Mouse (Mus musculus) heart, embryonic 10.5 days (tissue): ENCODE measurements around the gene Dyx1c1. TPM values are rescaled to one million over a fixed set of nuclear protein-coding genes. Genes with fewer than 3 reads are reported as not detected.
A peak's percentile ranks its signal among the peaks of the same experiment; 100 is the strongest.

Experiments used
- DNase-seq: peaks from one replicate; pipeline ENCODE4 v3.0.0-alpha.2; 2017; ENCODE audit warnings: low spot score
- H3K27ac ChIP-seq: fragments of 300-500 bp; sonication (generic); 2 replicates; pipeline ENCODE4 v1.5.1; 2016; ENCODE audit warnings: mild to moderate bottlenecking
- H3K27me3 ChIP-seq: fragments of 300-500 bp; sonication (generic); 2 replicates; pipeline ENCODE4 v1.6.1; 2016; ENCODE audit warnings: mild to moderate bottlenecking; ENCODE audit not compliant: poor library complexity, insufficient read depth, severe bottlenecking
- H3K36me3 ChIP-seq: fragments of 300-500 bp; sonication (generic); 2 replicates; pipeline ENCODE4 v1.6.1; 2016; ENCODE audit warnings: mild to moderate bottlenecking, moderate library complexity
- H3K4me1 ChIP-seq: fragments of 300-500 bp; sonication (generic); 2 replicates; pipeline ENCODE4 v1.6.1; 2016; ENCODE audit warnings: mild to moderate bottlenecking
- H3K4me3 ChIP-seq: fragments of 300-500 bp; sonication (generic); 2 replicates; pipeline ENCODE4 v1.5.1; 2016; ENCODE audit warnings: mild to moderate bottlenecking, moderate library complexity
- H3K9me3 ChIP-seq: fragments of 300-500 bp; sonication (generic); 2 replicates; pipeline ENCODE4 v1.6.1; 2016; ENCODE audit warnings: mild to moderate bottlenecking, moderate library complexity
- WGBS: fragments of 180-500 bp; shearing (Covaris S2); methylation state at CpG from one replicate; pipeline ENCODE4 v1.1.7; 2016; 5-methylcytosine and 5-hydroxymethylcytosine counted together
- polyA plus RNA-seq: library from polyadenylated mRNA; unstranded; fragments of >200 nt; fragmentation: Nextera tagmentation; extraction: Ambion mirVana; gene quantifications from 2 replicates; pipeline ENCODE4 v1.2.1, GENCODE M21; 2016

Dyx1c1 gene
- polyA plus RNA-seq, 1 experiment from 2014 or later: 1.1 TPM

DNA sequence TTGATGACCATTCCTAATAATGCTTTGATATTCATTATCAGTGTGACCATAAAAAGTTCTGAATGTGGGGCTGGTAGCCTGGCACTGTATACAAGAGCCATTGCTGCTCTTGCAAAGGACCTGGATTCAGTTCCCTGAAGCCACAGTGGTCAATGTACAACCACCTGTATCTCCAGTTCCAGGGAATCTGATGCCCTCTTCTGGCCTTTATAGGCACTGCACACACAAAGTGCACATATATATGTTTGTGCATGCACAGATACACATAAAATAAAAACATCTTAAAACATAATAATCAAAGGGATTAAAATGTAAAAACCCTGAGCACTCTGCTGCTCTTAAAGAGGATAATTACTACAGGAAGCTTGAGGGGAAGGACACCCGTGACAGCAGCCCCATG lies 11.6 kb upstream of the Dyx1c1 start:
- 83% methylated on average over 1 of the region's 1 CpGs for WGBS
- no peaks in the 10 kb centered on the region for H3K4me1 ChIP-seq

DNA sequence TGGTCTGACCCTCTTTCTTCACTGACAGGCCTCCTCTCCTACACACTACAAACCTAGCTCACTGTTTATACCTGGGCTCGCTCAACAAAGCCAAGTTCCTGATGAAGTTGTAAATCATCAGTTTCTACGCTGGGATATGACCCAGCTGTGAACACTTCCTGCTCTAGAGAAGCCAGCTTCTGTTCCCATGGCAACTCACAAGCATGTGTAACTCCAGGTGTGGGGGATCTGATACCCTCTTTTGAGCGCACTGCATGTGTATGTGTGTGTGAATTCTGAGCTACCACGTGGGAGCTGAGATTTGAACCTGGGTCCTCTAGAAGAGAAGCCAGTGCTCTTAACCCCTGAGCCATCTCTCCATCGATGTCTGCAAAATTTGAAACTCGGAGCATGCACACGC lies 9.0 kb upstream of the Dyx1c1 start:
- Histone ChIP-seq H3K9me3 (peaks cover 3% of the 10 kb centered on the region; the same call in 1 of the 2 replicates), H3K36me3 (peaks cover 18% of the 10 kb centered on the region), H3K27me3 (no peaks in the 10 kb centered on the region), H3K4me3 (no peak overlapping the region), H3K4me1 (no peaks in the 10 kb centered on the region), H3K27ac (no peak overlapping the region)
- 75% methylated on average over 7 of the region's 7 CpGs for WGBS
- DNase-seq: no peak

More for the DNA sequence above, 11.6 kb upstream of the Dyx1c1 start:
- peaks cover 18% of the 10 kb centered on the region for H3K36me3 ChIP-seq
- no peaks in the 10 kb centered on the region for H3K27me3 ChIP-seq
- DNase-seq: no peak
- peaks cover 3% of the 10 kb centered on the region; the same call in 1 of the 2 replicates for H3K9me3 ChIP-seq
- no peak overlapping the region for H3K27ac ChIP-seq
- H3K4me3 ChIP-seq: no peak overlapping the region

DNA sequence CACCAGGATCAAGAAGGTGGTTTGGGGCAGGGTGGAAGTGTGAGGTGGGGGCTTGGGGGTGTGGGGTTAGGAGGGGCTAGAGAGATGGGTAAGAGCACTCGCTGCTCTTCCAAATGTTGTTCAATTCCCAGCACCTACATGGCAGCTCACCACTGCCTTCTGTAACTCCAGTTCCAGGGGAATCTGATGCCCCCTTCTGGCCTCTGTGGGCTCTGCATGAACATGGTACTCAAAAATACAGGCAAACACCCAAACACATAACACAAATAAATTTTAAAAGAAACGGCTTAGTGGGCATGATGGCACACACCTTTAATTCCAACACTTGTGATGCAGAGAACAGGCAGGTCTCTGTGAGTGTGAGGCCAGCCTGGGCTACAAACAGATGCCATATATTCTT lies 3.8 kb upstream of the Dyx1c1 start:
- Histone ChIP-seq H3K9me3 (no peaks in the 10 kb centered on the region), H3K27ac (no peak overlapping the region), H3K4me3 (no peak overlapping the region), H3K27me3 (no peaks in the 10 kb centered on the region), H3K36me3 (no peaks in the 10 kb centered on the region), H3K4me1 (peaks cover 10% of the 10 kb centered on the region)
- WGBS: 61% methylated on average over 2 of the region's 2 CpGs
- DNase-seq: no peak

DNA sequence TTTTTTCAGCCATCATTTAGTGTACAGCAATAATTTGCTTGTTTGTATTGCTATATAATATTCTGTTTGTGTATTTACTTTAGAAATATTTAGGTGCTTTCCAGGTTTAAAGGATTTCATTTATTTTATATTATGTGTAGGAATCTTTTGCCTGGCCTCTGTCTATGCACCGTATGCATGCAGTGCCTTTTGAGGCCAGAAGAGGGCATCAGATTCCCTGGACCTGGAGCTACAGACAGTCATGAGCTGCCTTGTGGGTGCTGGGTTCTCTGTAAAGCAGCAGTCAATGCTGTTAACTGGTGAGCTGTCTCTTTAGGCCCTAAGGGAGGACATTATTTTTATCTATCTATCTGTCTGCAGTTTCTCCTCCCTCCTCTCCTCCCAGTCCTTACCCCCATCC lies 3.0 kb upstream of the Dyx1c1 start:
- Histone ChIP-seq H3K36me3 (no peaks in the 10 kb centered on the region), H3K4me1 (peaks cover 10% of the 10 kb centered on the region), H3K27me3 (no peaks in the 10 kb centered on the region), H3K27ac (no peak overlapping the region), H3K9me3 (no peaks in the 10 kb centered on the region), H3K4me3 (no peak overlapping the region)
- 23% methylated on average over 1 of the region's 1 CpGs for WGBS
- peak; percentile 77 for DNase-seq

DNA sequence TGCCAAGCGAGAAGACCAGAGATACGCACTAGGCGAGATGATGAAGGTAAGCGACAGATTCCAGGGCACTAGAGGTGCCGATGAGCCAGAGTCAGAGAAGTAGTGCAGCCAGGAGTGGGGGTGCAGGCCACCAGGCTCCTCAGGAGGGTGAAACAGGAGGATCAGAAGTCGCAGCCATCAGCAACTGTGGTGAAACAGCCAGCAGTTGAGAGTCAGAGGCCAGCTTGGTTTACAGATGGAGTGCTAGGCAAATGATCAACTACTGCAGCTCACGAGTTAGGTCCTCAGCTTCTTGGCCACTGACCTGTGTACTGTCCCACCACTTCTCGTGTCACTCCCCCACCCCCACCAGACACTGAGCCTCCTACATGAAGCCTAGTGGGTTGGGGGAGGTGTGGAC lies 2.8 kb downstream of the Dyx1c1 start:
- no peak overlapping the region for H3K27ac ChIP-seq
- no peak overlapping the region for H3K4me3 ChIP-seq
- H3K36me3 ChIP-seq: no peaks in the 10 kb centered on the region
- no peak for DNase-seq
- peaks cover 10% of the 10 kb centered on the region for H3K4me1 ChIP-seq
- H3K27me3 ChIP-seq: no peaks in the 10 kb centered on the region
- WGBS: 59% methylated on average over 8 of the region's 8 CpGs
- H3K9me3 ChIP-seq: no peaks in the 10 kb centered on the region

DNA sequence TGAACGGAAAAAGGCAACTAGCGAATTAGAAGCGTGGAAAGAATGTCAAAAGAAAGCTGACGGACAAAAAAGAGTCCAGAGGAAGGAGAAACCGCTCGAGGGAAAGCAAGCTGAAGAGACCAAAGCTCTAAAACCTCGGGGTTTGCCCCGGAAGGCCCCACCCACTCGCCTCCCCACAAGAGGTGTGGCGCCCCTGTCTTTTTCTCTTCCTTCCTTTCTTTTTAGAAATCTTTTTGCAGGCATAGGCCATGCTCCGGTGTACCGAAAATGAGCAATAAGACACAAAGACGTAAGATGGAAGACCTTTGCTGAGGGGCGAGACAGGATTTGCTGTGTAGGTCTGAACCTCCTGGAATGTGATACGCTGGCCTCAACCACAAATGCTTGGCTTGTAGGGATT lies 3.4 kb downstream of the Dyx1c1 start:
- 75% methylated on average over 15 of the region's 15 CpGs for WGBS
- DNase-seq: no peak
- H3K36me3 ChIP-seq: no peaks in the 10 kb centered on the region

DNA sequence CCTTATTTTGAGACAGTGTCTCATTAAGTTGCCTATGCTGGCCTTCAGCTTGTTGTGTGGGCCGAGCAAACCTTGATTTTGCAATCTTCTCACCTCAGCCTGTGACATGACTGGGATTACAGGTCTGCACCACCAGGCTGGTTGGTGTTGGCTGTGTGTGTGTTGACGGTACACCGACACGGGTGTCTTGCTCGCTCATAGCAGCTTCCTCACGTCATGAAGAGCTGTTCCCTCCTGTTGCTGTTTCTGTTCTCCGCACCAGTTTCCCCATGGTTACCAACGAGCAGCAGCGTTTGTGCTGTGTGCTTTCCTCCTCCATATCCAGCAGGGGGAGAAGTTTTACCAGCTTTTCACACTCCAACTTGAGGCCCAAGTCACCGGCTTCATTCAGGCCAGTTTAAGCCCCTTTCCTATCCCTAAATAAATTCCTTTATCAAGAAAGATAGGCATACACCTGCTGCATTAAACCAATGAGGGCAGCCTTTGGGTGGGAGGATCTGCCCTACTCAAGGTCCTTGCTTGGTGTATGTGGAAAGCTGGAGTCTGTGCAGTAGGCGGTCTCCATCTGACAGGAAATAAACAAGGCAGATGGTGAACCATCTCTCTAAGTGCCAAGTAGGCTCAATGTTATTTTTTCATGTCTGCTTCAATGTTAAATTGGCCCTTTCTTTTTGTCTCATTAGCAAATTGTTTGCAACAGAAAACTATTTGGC lies 9.9 kb downstream of the Dyx1c1 start:
- no peak for DNase-seq
- Histone ChIP-seq H3K27ac (no peak overlapping the region), H3K36me3 (no peaks in the 10 kb centered on the region), H3K4me1 (0 out of 2 replicates have a peak, but pooled peaks cover 2% of the 10 kb centered on the region), H3K27me3 (no peaks in the 10 kb centered on the region), H3K9me3 (no peaks in the 10 kb centered on the region), H3K4me3 (no peak overlapping the region)
- WGBS: 32% methylated on average over 11 of the region's 11 CpGs

More for the DNA sequence above, 3.4 kb downstream of the Dyx1c1 start:
- Histone ChIP-seq H3K27ac (no peak overlapping the region), H3K4me3 (no peak overlapping the region), H3K4me1 (peaks cover 10% of the 10 kb centered on the region), H3K27me3 (no peaks in the 10 kb centered on the region), H3K9me3 (no peaks in the 10 kb centered on the region)

DNA sequence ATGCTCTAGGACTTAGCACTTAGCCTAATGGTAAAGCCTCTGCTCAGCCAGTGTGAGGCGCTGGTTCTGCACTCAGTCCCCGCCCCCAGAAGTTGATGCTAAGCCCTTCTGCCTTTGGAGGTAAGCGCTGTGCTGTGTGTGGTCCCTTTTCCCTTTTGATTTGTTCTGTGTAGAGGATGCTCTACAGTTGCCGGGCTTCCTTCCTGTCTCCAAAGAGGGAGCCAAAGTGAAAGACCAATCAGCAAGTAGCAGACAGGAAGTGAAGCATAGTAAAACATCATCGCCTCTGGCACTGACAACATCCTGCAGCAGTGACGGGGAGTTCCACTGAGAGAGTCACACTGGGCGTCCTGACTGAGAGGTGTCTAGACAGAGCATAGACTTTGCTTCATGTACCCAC lies 11.3 kb downstream of the Dyx1c1 start:
- Histone ChIP-seq H3K4me3 (no peak overlapping the region), H3K27ac (no peak overlapping the region), H3K4me1 (0 out of 2 replicates have a peak, but pooled peaks cover 2% of the 10 kb centered on the region), H3K36me3 (no peaks in the 10 kb centered on the region), H3K27me3 (no peaks in the 10 kb centered on the region), H3K9me3 (no peaks in the 10 kb centered on the region)
- no peak for DNase-seq
- WGBS: 55% methylated on average over 7 of the region's 7 CpGs

DNA sequence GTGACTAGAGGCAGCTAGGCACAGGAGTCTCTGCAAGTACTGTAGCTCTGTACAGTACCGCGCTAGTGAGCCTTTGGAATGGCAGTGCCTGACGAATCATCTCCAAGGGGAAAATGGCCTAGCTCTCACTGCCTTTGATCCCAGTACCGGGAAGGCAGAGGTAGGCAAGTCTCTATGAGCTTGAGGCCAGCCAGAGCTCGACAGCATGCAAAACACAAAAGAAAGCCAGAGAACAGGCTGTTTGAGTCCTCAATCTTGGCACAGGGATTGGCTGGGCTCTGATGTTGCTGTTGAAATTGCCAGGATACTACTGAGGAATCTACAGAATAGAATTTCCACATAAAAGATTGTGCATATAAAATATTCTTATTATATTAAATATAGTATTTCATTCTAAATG lies 13.8 kb downstream of the Dyx1c1 start:
- 82% methylated on average over 5 of the region's 5 CpGs for WGBS

DNA sequence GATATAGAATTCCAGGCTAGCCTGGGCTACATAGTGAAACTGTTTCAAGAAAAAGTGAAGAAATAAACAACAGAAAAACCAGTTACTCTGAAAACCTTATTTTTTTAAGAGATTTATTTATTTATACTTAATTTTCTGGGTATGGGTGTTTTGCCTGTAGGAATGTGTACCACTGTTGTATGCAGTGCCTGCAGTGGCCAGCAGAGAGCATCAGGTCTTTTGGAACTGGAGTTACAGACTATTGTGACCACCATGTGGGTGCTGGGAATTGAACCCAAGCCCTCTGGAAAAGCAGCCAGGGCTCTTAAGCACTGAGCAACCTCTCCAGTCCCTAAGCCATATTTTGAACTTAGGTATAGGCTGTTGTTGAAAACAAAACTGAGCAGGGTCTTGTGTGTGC lies 14.4 kb downstream of the Dyx1c1 start:
- no peaks in the 10 kb centered on the region for H3K36me3 ChIP-seq
- DNase-seq: no peak
- H3K4me1 ChIP-seq: 0 out of 2 replicates have a peak, but pooled peaks cover 2% of the 10 kb centered on the region
- H3K27me3 ChIP-seq: no peaks in the 10 kb centered on the region
- H3K27ac ChIP-seq: no peak overlapping the region
- H3K9me3 ChIP-seq: no peaks in the 10 kb centered on the region
- no peak overlapping the region for H3K4me3 ChIP-seq

More for the DNA sequence above, 13.8 kb downstream of the Dyx1c1 start:
- Histone ChIP-seq H3K36me3 (no peaks in the 10 kb centered on the region), H3K27ac (no peak overlapping the region), H3K9me3 (no peaks in the 10 kb centered on the region), H3K4me1 (0 out of 2 replicates have a peak, but pooled peaks cover 2% of the 10 kb centered on the region), H3K4me3 (no peak overlapping the region), H3K27me3 (no peaks in the 10 kb centered on the region)
- no peak for DNase-seq

DNA sequence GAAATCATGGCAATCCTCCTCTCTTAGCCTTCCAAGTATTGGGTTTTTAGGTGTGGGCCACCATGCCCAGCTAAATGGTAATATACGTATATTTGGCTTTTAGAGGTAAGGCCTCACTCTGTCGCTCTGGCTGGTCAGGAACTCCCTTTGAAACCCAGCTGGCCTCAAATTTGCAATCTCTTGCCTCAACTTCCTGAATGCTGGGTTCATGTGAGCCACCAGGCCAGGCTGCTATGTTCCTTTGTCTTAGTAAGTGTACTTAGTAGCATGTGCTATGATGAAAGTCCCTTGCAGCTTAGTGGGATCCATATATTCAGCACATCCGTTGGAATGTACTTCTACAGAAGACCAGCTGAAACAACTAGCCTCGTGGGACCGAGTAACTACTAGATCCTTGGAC lies 16.1 kb downstream of the Dyx1c1 start:
- Histone ChIP-seq H3K36me3 (no peaks in the 10 kb centered on the region), H3K4me3 (no peak overlapping the region), H3K27ac (no peak overlapping the region), H3K27me3 (no peaks in the 10 kb centered on the region), H3K9me3 (no peaks in the 10 kb centered on the region), H3K4me1 (0 out of 2 replicates have a peak, but pooled peaks cover 1% of the 10 kb centered on the region)
- no peak for DNase-seq
- WGBS: 80% methylated on average over 5 of the region's 5 CpGs

DNA sequence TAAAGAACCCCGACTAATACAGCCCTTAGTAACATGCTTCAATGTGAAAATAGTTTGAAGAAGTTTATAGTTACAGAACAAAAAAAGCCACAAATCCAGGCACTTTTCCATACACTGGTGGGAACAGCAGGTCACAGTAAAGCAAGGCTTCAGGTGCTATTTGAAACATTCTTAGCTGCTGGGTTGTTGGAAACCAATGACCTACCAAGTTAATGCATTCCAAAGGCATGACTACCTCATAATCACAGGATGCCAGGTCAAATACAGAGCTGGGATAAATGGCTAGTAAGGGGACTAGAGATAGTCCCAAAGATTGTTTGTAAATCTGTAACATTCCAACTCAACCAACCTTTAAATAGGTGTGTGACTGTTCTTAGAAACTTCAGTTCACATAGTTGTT lies 16.7 kb downstream of the Dyx1c1 start:
- Histone ChIP-seq H3K4me1 (no peaks in the 10 kb centered on the region), H3K27ac (no peak overlapping the region), H3K9me3 (no peaks in the 10 kb centered on the region), H3K27me3 (no peaks in the 10 kb centered on the region), H3K36me3 (no peaks in the 10 kb centered on the region), H3K4me3 (no peak overlapping the region)
- no peak for DNase-seq
- WGBS: 85% methylated on average over 1 of the region's 1 CpGs

DNA sequence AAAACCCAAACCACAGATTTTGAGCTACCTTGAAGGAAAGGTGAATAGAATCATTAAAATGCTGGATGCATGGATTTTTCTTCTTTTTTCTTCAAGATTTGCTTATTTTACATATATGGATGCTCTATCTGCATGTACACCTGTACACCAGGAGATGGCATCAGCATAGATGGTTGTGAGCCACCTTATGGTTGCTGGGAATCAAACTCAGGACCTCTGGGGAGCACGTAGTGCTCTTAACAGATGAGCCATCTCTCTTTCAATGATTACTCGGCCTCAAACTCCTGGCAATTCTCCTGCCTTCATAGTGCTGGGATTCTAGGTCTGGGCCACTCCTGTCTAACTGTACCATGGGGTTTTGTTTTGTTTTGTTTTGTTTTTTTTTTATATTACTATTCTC lies 24.5 kb downstream of the Dyx1c1 start:
- peaks cover 11% of the 10 kb centered on the region for H3K4me1 ChIP-seq
- H3K27me3 ChIP-seq: no peaks in the 10 kb centered on the region
- WGBS: 61% methylated on average over 2 of the region's 2 CpGs
- no peak overlapping the region for H3K4me3 ChIP-seq
- H3K36me3 ChIP-seq: no peaks in the 10 kb centered on the region
- no peak for DNase-seq
- H3K27ac ChIP-seq: no peak overlapping the region
- H3K9me3 ChIP-seq: no peaks in the 10 kb centered on the region
